Comparison of ENCODE assay signal across 20 mouse cellular contexts in the genomic region with DNA sequence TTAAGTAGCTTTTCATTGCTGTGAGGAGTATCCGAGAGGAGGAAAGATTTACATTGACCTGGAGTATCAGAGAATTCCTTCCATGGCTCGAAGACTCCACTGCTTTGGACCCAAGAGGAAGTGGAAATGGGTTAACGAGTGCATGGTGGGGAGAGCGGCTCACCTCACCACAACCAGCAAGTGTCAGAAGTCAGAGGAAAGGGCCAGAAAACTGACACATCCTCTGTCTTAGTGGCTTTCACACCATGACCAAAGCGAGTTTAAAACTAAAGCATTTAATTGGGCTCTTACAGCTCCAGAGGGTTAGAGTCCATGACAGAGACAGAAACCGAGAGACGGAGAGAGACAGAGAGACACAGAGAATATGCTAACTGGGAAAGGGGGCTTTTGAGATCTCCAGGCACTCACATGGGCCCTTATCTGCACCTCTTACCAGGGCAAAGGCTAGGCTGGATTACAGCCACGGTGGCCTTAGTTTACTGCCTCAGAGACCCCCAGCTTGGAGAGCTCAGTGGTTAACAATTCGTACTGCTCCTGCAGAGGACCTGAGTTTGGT. TPM values are rescaled to one million over a fixed set of nuclear protein-coding genes. Genes with fewer than 3 reads are reported as not detected.
DNase-seq lines count a peak whose midpoint lies in the region; ATAC-seq and TF ChIP-seq lines count a peak whose summit lies in the region.
"Had no signal": no experiment of that assay in that cellular context is flagged by ENCODE, and none has a peak within 500 bp of the region (broad histone marks: within the 10 kb centered on the region; RNA-seq: fewer than 3 reads in every experiment).

No protein-coding gene starts in this region.

- H3K27me3 ChIP-seq in liver, postnatal 0 days (ENCODE audit: insufficient read depth, low read length) = no peaks in the 10 kb centered on the region

- peaks cover 63% of the 10 kb centered on the region for H3K4me1 ChIP-seq in liver, postnatal 0 days (ENCODE audit: insufficient read depth)

- ATAC-seq in liver, postnatal 0 days = no peak
- ATAC-seq: CD4-positive, CD25-positive, alpha-beta regulatory T cell, adult 4 months; forebrain, embryonic 16.5 days; hindbrain, embryonic 16.5 days had no signal

- no peaks in the 10 kb centered on the region for H3K36me3 ChIP-seq in liver, postnatal 0 days (replicated peaks; ENCODE audit: insufficient read depth, low read length)
- H3K36me3 ChIP-seq: embryonic facial prominence, embryonic 13.5 days; forebrain, embryonic 12.5 days; heart, embryonic 13.5 days had no signal

- DNase-seq in testis, postnatal 10 days (ENCODE audit: low spot score) = peak; percentile 18
- DNase-seq in testis, postnatal 14 days (ENCODE audit: low spot score) = no peak
- DNase-seq in induced T-regulatory cell, adult 2 months (ENCODE audit: low read depth) = peak; percentile 8
- DNase-seq in liver, postnatal 0 days = no peak
- no peak for DNase-seq in kidney, postnatal 14 days
- no peak for DNase-seq in layer of hippocampus, adult 9-10 months (ENCODE audit: low spot score)
- DNase-seq: adrenal gland, postnatal 14 days; B cell, adult 2 months; cerebellum, adult 11-12 months; cerebellum, adult 9-10 months; cerebellum, postnatal 25 days; gastrocnemius, postnatal 10 days; heart, postnatal 36 days had no signal

- H3K4me2 ChIP-seq in liver, postnatal 0 days (ENCODE audit: low read depth, low read length) = no peak overlapping the region
- H3K4me2 ChIP-seq: embryonic facial prominence, embryonic 13.5 days; forebrain, embryonic 12.5 days; heart, embryonic 13.5 days had no signal

- H3K27ac ChIP-seq in liver, postnatal 0 days (ENCODE audit: low read depth) = no peak overlapping the region
- H3K27ac ChIP-seq: embryonic facial prominence, embryonic 13.5 days; forebrain, embryonic 12.5 days had no signal

- H3K9me3 ChIP-seq in liver, postnatal 0 days (ENCODE audit: low read length) = no peaks in the 10 kb centered on the region
- H3K9me3 ChIP-seq: embryonic facial prominence, embryonic 13.5 days; forebrain, embryonic 12.5 days; G1E; heart, embryonic 13.5 days had no signal

- no peak overlapping the region for H3K4me3 ChIP-seq in liver, postnatal 0 days (ENCODE audit: low read depth, low read length)
- H3K4me3 ChIP-seq: embryonic facial prominence, embryonic 13.5 days; forebrain, embryonic 12.5 days; heart, embryonic 13.5 days had no signal

- H3K9ac ChIP-seq in liver, postnatal 0 days (replicated peaks) = 0 out of 2 replicates have a peak overlapping the region, but pooled peaks have one; percentile 1
- H3K9ac ChIP-seq: embryonic facial prominence, embryonic 13.5 days; forebrain, embryonic 12.5 days; heart, embryonic 13.5 days had no signal

- 55% methylated on average over 9 of the region's 9 CpGs for WGBS in liver, postnatal 0 days (ENCODE audit: insufficient replicate concordance)

- no peak for TF ChIP-seq EP300 in liver, postnatal 0 days (IDR thresholded peaks at IDR 0.05; ENCODE audit: low read depth)

- TF ChIP-seq CTCF in liver, postnatal 0 days (IDR thresholded peaks at IDR 0.05; ENCODE audit: low read depth) = no peak

RNA-seq across cellular contexts. Expression of gene Casp7, which starts 3.5 kb away (rescaled TPM):
- 9.8 and 10.1 TPM in 2 replicates for polyA plus RNA-seq in liver, postnatal 0 days (2015; fragmentation: Nextera tagmentation; extraction: Ambion mirVana)

RNA-seq across cellular contexts. Expression of gene Nrap, which starts 3.6 kb away (rescaled TPM):
- 0.16 and 0.47 TPM in 2 replicates for polyA plus RNA-seq in liver, postnatal 0 days (2015; fragmentation: Nextera tagmentation; extraction: Ambion mirVana)

Comparison
In these comparisons a context has a peak if more than half of its experiments do, and no peak if none do; other contexts are left out.
1. DNase-seq: peak in testis, postnatal 10 days (single experiment) and induced T-regulatory cell, adult 2 months (single experiment); none in testis, postnatal 14 days (single experiment), liver, postnatal 0 days (single experiment), kidney, postnatal 14 days (single experiment) and layer of hippocampus, adult 9-10 months (single experiment).